Mouse (Mus musculus) CH12.LX (cell line): Measurements from ENCODE around the gene Cenph. TPM values are rescaled to one million over a fixed set of nuclear protein-coding genes. Genes with fewer than 3 reads are reported as not detected.

Experiments
- DNase-seq: peaks from one replicate; pipeline ENCODE4 v3.0.0-alpha.2; 2013; ENCODE audit errors: extremely low read depth
- H3K27ac ChIP-seq: 2 replicates; pipeline ENCODE4 v1.5.1; 2012; ENCODE audit warnings: low read depth, mild to moderate bottlenecking, control low read depth, moderate library complexity; ENCODE audit not compliant: insufficient read depth
- H3K27me3 ChIP-seq: replicated peaks from 2 replicates; pipeline ENCODE3; 2012; ENCODE audit warnings: inconsistent platforms
- H3K36me3 ChIP-seq, 2 experiments: replicated peaks in 1 of 2; 2 replicates each; pipeline versions ENCODE3 to v1.6.1; 2012; ENCODE audit warnings: inconsistent platforms in 1 of 2, low read length in 1 of 2, mild to moderate bottlenecking in 1 of 2, mixed read lengths in 1 of 2, moderate library complexity in 1 of 2; ENCODE audit not compliant: control insufficient read depth in 1 of 2, insufficient read depth in 1 of 2
- H3K4me1 ChIP-seq, 2 experiments: 2 replicates each; pipeline ENCODE4 v1.6.1; 2012; ENCODE audit warnings: inconsistent platforms in 1 of 2, moderate library complexity in 1 of 2; ENCODE audit not compliant: insufficient read depth in 2 of 2, control insufficient read depth in 1 of 2
- H3K4me2 ChIP-seq: 2 replicates; pipeline ENCODE4 v1.6.1; 2012; ENCODE audit warnings: low read depth, mild to moderate bottlenecking, control low read depth; ENCODE audit not compliant: poor library complexity, insufficient read depth, severe bottlenecking
- H3K4me3 ChIP-seq, 3 experiments: fragments of 150-350 bp in 1 of 3; sonication (generic) in 1 of 3; replicated peaks in 1 of 3; 2 replicates each; pipeline versions ENCODE3 to v1.5.1; 2011 to 2012; ENCODE audit warnings: low read depth in 2 of 3, low read length in 2 of 3, mild to moderate bottlenecking in 2 of 3, moderate library complexity in 2 of 3, control low read depth in 1 of 3, improper control_type of control experiment in 1 of 3, inconsistent platforms in 1 of 3, mixed read lengths in 1 of 3; ENCODE audit not compliant: poor library complexity in 1 of 3
- H3K79me2 ChIP-seq: replicated peaks from 2 replicates; pipeline ENCODE4 v1.6.1; 2012; ENCODE audit warnings: mild to moderate bottlenecking, moderate library complexity; ENCODE audit not compliant: control insufficient read depth, poor library complexity, insufficient read depth, severe bottlenecking; ENCODE audit errors: extremely low read depth
- H3K9ac ChIP-seq: 2 replicates; pipeline ENCODE4 v1.6.1; 2012; ENCODE audit warnings: low read depth, mild to moderate bottlenecking, control low read depth, moderate library complexity; ENCODE audit not compliant: insufficient read depth
- H3K9me3 ChIP-seq: replicated peaks from 2 replicates; pipeline ENCODE3; 2012; ENCODE audit warnings: low read length, inconsistent platforms, mixed read lengths
- BHLHE40 ChIP-seq: IDR thresholded peaks from 2 replicates; pipeline ENCODE4 v1.6.1; 2011; ENCODE audit warnings: mild to moderate bottlenecking, low read depth, low read length, improper control_type of control experiment
- CHD1 ChIP-seq: IDR thresholded peaks from 2 replicates; pipeline ENCODE4 v1.6.1; 2012; ENCODE audit warnings: low read depth, low read length, improper control_type of control experiment, inconsistent platforms
- CHD2 ChIP-seq: IDR thresholded peaks from 2 replicates; pipeline ENCODE4 v1.6.1; 2011; ENCODE audit warnings: low read length, improper control_type of control experiment
- CTCF ChIP-seq, 2 experiments: IDR thresholded peaks in 1 of 2; conservative IDR thresholded peaks in 1 of 2; 2 replicates each; pipeline ENCODE4 v1.5.1; 2011 to 2012; ENCODE audit warnings: low read depth in 2 of 2, low read length in 2 of 2, improper control_type of control experiment in 1 of 2, inconsistent platforms in 1 of 2, mild to moderate bottlenecking in 1 of 2, moderate library complexity in 1 of 2
- E2F4 ChIP-seq: IDR thresholded peaks from 2 replicates; pipeline ENCODE4 v1.6.1; 2011; ENCODE audit warnings: low read depth, low read length, improper control_type of control experiment; ENCODE audit not compliant: insufficient replicate concordance
- ELF1 ChIP-seq: IDR thresholded peaks from 2 replicates; pipeline ENCODE4 v1.6.1; 2014; ENCODE audit warnings: low read depth, mild to moderate bottlenecking, inconsistent platforms, low read length, improper control_type of control experiment
- EP300 ChIP-seq: IDR thresholded peaks from 2 replicates; pipeline ENCODE4 v1.6.1; 2011; ENCODE audit warnings: low read length, improper control_type of control experiment
- ETS1 ChIP-seq: conservative IDR thresholded peaks from 2 replicates; pipeline ENCODE4 v1.6.1; 2012; ENCODE audit warnings: low read depth, mild to moderate bottlenecking, inconsistent platforms, low read length, improper control_type of control experiment, moderate library complexity
- GABPA ChIP-seq: IDR thresholded peaks from 2 replicates; pipeline ENCODE4 v1.6.1; 2012; ENCODE audit warnings: low read depth, low read length, improper control_type of control experiment, inconsistent platforms; ENCODE audit not compliant: insufficient replicate concordance
- HCFC1 ChIP-seq: IDR thresholded peaks from 2 replicates; pipeline ENCODE4 v1.6.1; 2012; ENCODE audit warnings: low read depth, mild to moderate bottlenecking, inconsistent platforms, low read length, improper control_type of control experiment
- IRF4 ChIP-seq: IDR thresholded peaks from 2 replicates; pipeline ENCODE4 v1.6.1; 2014; ENCODE audit warnings: low read depth, mild to moderate bottlenecking, inconsistent platforms, low read length, improper control_type of control experiment
- JUN ChIP-seq: IDR thresholded peaks from 2 replicates; pipeline ENCODE4 v1.6.1; 2011; ENCODE audit warnings: low read depth, mild to moderate bottlenecking, low read length, improper control_type of control experiment, moderate library complexity; ENCODE audit not compliant: insufficient read depth
- JUND ChIP-seq: conservative IDR thresholded peaks from 2 replicates; pipeline ENCODE4 v1.6.1; 2011; ENCODE audit warnings: low read depth, low read length, improper control_type of control experiment
- KAT2A ChIP-seq: IDR thresholded peaks from 2 replicates; pipeline ENCODE4 v1.6.1; 2012; ENCODE audit warnings: low read length, improper control_type of control experiment, inconsistent platforms; ENCODE audit not compliant: insufficient replicate concordance
- MAFK ChIP-seq: IDR thresholded peaks from 2 replicates; pipeline ENCODE4 v1.6.1; 2011; ENCODE audit warnings: low read length, improper control_type of control experiment; ENCODE audit not compliant: insufficient replicate concordance
- MAX ChIP-seq: IDR thresholded peaks from 2 replicates; pipeline ENCODE4 v1.6.1; 2011; ENCODE audit warnings: low read length, improper control_type of control experiment
- MAZ ChIP-seq: IDR thresholded peaks from 2 replicates; pipeline ENCODE4 v1.6.1; 2012; ENCODE audit warnings: low read depth, mild to moderate bottlenecking, inconsistent platforms, low read length, improper control_type of control experiment, moderate library complexity
- MEF2A ChIP-seq: IDR thresholded peaks from 2 replicates; pipeline ENCODE4 v1.6.1; 2014; ENCODE audit warnings: low read depth, mild to moderate bottlenecking, inconsistent platforms, low read length, improper control_type of control experiment, borderline replicate concordance
- MXI1 ChIP-seq: IDR thresholded peaks from 2 replicates; pipeline ENCODE4 v1.6.1; 2011; ENCODE audit warnings: mild to moderate bottlenecking, low read depth, low read length, improper control_type of control experiment
- MYC ChIP-seq: IDR thresholded peaks from 2 replicates; pipeline ENCODE4 v1.6.1; 2011; ENCODE audit warnings: low read depth, mild to moderate bottlenecking, improper control_type of control experiment, low read length
- NELFE ChIP-seq: IDR thresholded peaks from 2 replicates; pipeline ENCODE4 v1.6.1; 2011; ENCODE audit warnings: low read depth, low read length, improper control_type of control experiment
- NRF1 ChIP-seq: IDR thresholded peaks from 2 replicates; pipeline ENCODE4 v1.6.1; 2014; ENCODE audit warnings: low read depth, mild to moderate bottlenecking, inconsistent platforms, low read length, improper control_type of control experiment, moderate library complexity
- PAX5 ChIP-seq: IDR thresholded peaks from 2 replicates; pipeline ENCODE4 v1.6.1; 2012; ENCODE audit warnings: low read length, inconsistent platforms, mixed read lengths
- POLR2A ChIP-seq: IDR thresholded peaks from 2 replicates; pipeline ENCODE4 v1.6.1; 2011; ENCODE audit warnings: low read depth, mild to moderate bottlenecking, improper control_type of control experiment, low read length
- POLR2AphosphoS2 ChIP-seq: IDR thresholded peaks from 2 replicates; pipeline ENCODE4 v1.6.1; 2011; ENCODE audit warnings: low read depth, low read length, improper control_type of control experiment
- RAD21 ChIP-seq: IDR thresholded peaks from 2 replicates; pipeline ENCODE4 v1.6.1; 2011; ENCODE audit warnings: low read depth, mild to moderate bottlenecking, low read length, improper control_type of control experiment, moderate library complexity
- RCOR1 ChIP-seq: conservative IDR thresholded peaks from 2 replicates; pipeline ENCODE4 v1.6.1; 2012; ENCODE audit warnings: low read depth, mild to moderate bottlenecking, inconsistent platforms, low read length, improper control_type of control experiment
- SIN3A ChIP-seq: IDR thresholded peaks from 2 replicates; pipeline ENCODE4 v1.6.1; 2012; ENCODE audit warnings: low read length, improper control_type of control experiment, inconsistent platforms
- SMC3 ChIP-seq: IDR thresholded peaks from 2 replicates; pipeline ENCODE4 v1.6.1; 2011; ENCODE audit warnings: low read depth, low read length, improper control_type of control experiment
- TBP ChIP-seq: conservative IDR thresholded peaks from 2 replicates; pipeline ENCODE4 v1.6.1; 2011; ENCODE audit warnings: low read depth, low read length, improper control_type of control experiment
- TCF12 ChIP-seq: IDR thresholded peaks from 2 replicates; pipeline ENCODE4 v1.6.1; 2014; ENCODE audit warnings: low read depth, mild to moderate bottlenecking, inconsistent platforms, low read length, improper control_type of control experiment
- UBTF ChIP-seq: IDR thresholded peaks from 2 replicates; pipeline ENCODE4 v1.6.1; 2012; ENCODE audit warnings: low read depth, mild to moderate bottlenecking, inconsistent platforms, low read length, improper control_type of control experiment, moderate library complexity
- USF1 ChIP-seq: IDR thresholded peaks from 2 replicates; pipeline ENCODE4 v1.6.1; 2014; ENCODE audit warnings: low read depth, mild to moderate bottlenecking, inconsistent platforms, low read length, improper control_type of control experiment
- USF2 ChIP-seq: conservative IDR thresholded peaks from 2 replicates; pipeline ENCODE4 v1.6.1; 2011; ENCODE audit warnings: low read depth, low read length, improper control_type of control experiment
- ZC3H11A ChIP-seq: IDR thresholded peaks from 2 replicates; pipeline ENCODE4 v1.6.1; 2012; ENCODE audit warnings: low read depth, mild to moderate bottlenecking, inconsistent platforms, low read length, improper control_type of control experiment
- ZKSCAN1 ChIP-seq: IDR thresholded peaks from 2 replicates; pipeline ENCODE4 v1.6.1; 2012; ENCODE audit warnings: low read depth, inconsistent platforms, low read length, improper control_type of control experiment, borderline replicate concordance
- ZMIZ1 ChIP-seq: IDR thresholded peaks from 2 replicates; pipeline ENCODE4 v1.6.1; 2012; ENCODE audit warnings: low read depth, mild to moderate bottlenecking, inconsistent platforms, low read length, improper control_type of control experiment
- ZNF384 ChIP-seq: IDR thresholded peaks from 2 replicates; pipeline ENCODE4 v1.6.1; 2012; ENCODE audit warnings: low read depth, low read length, improper control_type of control experiment, inconsistent platforms
- dilution Hi-C: fragments of 300-500 bp; cut with MboI; formaldehyde crosslinking; loops from 2 replicates; pipeline ENCODE4 v1.14.3; 2020; ENCODE audit warnings: low sequenced_read_pairs; ENCODE audit not compliant: extremely low pct_unique_long_range_greater_than_20kb, extremely low pct_ligation_motif_present
- in situ Hi-C: fragments of 300-500 bp; cut with MboI; formaldehyde crosslinking; loops from 3 replicates; pipeline ENCODE4 v1.14.3; 2019; ENCODE audit warnings: low sequenced_read_pairs, low pct_ligation_motif_present, low pct_unique_long_range_greater_than_20kb, mixed read lengths
- polyA plus RNA-seq: library from polyadenylated mRNA; unstranded; fragments of >175 nt; gene quantifications from 2 replicates; pipeline ENCODE4 v1.2.1, GENCODE M21; 2012; ENCODE audit warnings: low read depth; ENCODE audit not compliant: insufficient read length
- total RNA-seq, 2 experiments: library from RNA; depleted of rRNA; stranded (reverse); fragments of 300-350 nt in 1 of 2; fragments of >200 nt in 1 of 2; gene quantifications; 2 replicates each; pipeline ENCODE4 v1.2.3; 2012 to 2014

The Cenph gene
- total and polyA plus RNA-seq, 3 experiments, result 23.7 to 49.3 (median 49.1) TPM

DNA sequence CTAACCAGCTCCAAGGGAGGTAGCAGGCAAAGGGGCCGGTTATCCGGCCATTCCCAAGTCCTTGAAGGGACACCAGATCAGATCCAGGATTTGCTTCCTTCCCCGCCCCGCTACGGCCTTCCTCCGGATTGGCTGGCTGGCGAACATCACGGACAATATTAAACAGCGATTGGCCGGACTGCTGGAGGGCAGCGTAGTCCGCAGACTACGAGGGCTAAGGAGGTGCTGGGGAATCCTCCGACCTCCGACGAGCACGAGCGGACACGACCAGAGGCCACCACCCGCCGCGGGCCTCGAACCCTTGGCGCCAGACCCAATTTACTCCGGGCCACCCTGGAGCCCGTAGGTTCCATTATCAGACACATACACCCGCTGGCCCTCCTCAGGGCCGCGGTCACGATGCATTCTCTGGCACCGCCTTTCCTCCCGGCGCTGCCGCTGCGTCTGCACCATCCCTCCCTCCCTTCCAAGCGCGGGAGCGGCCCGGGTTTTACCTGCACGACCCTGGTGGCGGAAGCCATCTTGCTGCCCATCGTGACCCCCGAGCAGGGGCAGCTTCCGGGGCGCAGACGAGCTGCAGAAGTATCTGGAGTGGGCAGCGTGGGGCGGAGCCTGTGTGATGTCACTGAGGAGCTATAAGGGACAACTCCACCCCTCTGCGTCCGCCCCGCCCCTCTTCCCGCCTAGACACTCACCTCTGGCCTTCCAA, 31.5 kb downstream of the Cenph start, which contains the start of gene Mrps36:
Mrps36 (minus strand) TSS at position 624 of the 709 bp plus-strand sequence.
- dilution Hi-C loops (no loop called here), in situ Hi-C loops (no loop called here)
- H3K4me1 ChIP-seq, result peaks cover 6 to 22% of the 10 kb centered on the region in 2 experiments
- H3K36me3 ChIP-seq, result peaks cover 0 to 15% of the 10 kb centered on the region in 2 experiments
- peak within 1 kb of the TSS; percentile 76; the same call in 1 of the 2 replicates for H3K4me2 ChIP-seq
- H3K4me3 ChIP-seq, result peak within 1 kb of the TSS; percentile 81 to 96 (median 94)
- peaks cover 20% of the 10 kb centered on the region for H3K79me2 ChIP-seq
- H3K9me3 ChIP-seq, result no peaks in the 10 kb centered on the region
- TF ChIP-seq USF1 (peak; percentile 6; the same call in 1 of the 2 replicates), TCF12 (peak; percentile 65), POLR2AphosphoS2 (peak; percentile 62; the same call in 1 of the 2 replicates), BHLHE40 (peak; percentile 29; the same call in 1 of the 2 replicates), RAD21 (no peak), MAZ (peak; percentile 88), MAX (peak; percentile 51; the same call in 1 of the 2 replicates), MEF2A (peak; percentile 46; the same call in 1 of the 2 replicates), CHD1 (0 out of 2 replicates have a peak, but pooled peaks have one; percentile 22), SIN3A (peak; percentile 64), ELF1 (peak; percentile 85), ZC3H11A (no peak), EP300 (no peak), PAX5 (no peak), TBP (peak; percentile 95), SMC3 (no peak), JUND (no peak), ZMIZ1 (peak; percentile 69; the same call in 1 of the 2 replicates), HCFC1 (peak; percentile 62), IRF4 (no peak), ETS1 (0 out of 2 replicates have a peak, but pooled peaks have one; percentile 4), ZKSCAN1 (no peak), MAFK (no peak), CHD2 (peak; percentile 24; the same call in 1 of the 2 replicates), ZNF384 (no peak), MYC (no peak), JUN (no peak), NRF1 (peak; percentile 64), NELFE (peak; percentile 77), MXI1 (peak; percentile 82), E2F4 (no peak), RCOR1 (no peak), CTCF (conservative IDR thresholded peaks at IDR 0.05 in 1 of 2, IDR thresholded peaks at IDR 0.05 in 1 of 2; ENCODE audit: low read depth in 2 of 2, low read length in 2 of 2) (no peak), USF2 (no peak), GABPA (no peak), UBTF (peak; percentile 80; the same call in 1 of the 2 replicates), POLR2A (peak; percentile 83), KAT2A (no peak)
- peak; percentile 97 for DNase-seq
- peak within 1 kb of the TSS; percentile 60 for H3K27ac ChIP-seq
- peak within 1 kb of the TSS; percentile 90 for H3K9ac ChIP-seq
- H3K27me3 ChIP-seq, result no peaks in the 10 kb centered on the region
